Mouse (Mus musculus): ENCODE measurements at regions not wholly inside any gene's neighbourhood (a gene's known extent, or its start where the extent isn't known, plus 50 kb on each side); places are given as distances from the start of the nearest gene placed in this dataset.
"Not testable (repeated sequence)": the region's sequence is repeated elsewhere in the genome, so short reads cannot be mapped to it uniquely, and the experiment has no call there.

GRCm38 (mm10) chr1:152235212-152235792 lies 145.4 kb upstream of the 1700025G04Rik start:
- 0 out of 2 replicates have a peak, but pooled peaks cover 10% of the 10 kb centered on the region for H3K4me1 ChIP-seq
- no peak overlapping the region for H3K9ac ChIP-seq
- no peak overlapping the region for H3K4me3 ChIP-seq
- H3K4me2 ChIP-seq (replicated peaks): no peak overlapping the region
- H3K9me3 ChIP-seq: no peaks in the 10 kb centered on the region
- H3K27ac ChIP-seq: no peak overlapping the region
- no peaks in the 10 kb centered on the region for H3K27me3 ChIP-seq
- ATAC-seq (ENCODE audit: low FRiP score, low read depth): no peak
- no peaks in the 10 kb centered on the region for H3K36me3 ChIP-seq
- 65% methylated on average over 4 of the region's 4 CpGs for WGBS

- 0 out of 2 replicates have a peak, but pooled peaks cover 10% of the 10 kb centered on the region for H3K4me1 ChIP-seq
- H3K27me3 ChIP-seq: no peaks in the 10 kb centered on the region
- no peaks in the 10 kb centered on the region for H3K9me3 ChIP-seq
- no peak overlapping the region for H3K4me2 ChIP-seq (replicated peaks)
- no peak overlapping the region for H3K4me3 ChIP-seq
- ATAC-seq (ENCODE audit: low FRiP score, low read depth): no peak
- H3K27ac ChIP-seq: no peak overlapping the region
- H3K36me3 ChIP-seq: no peaks in the 10 kb centered on the region
- WGBS: 97% methylated on average over 2 of the region's 2 CpGs
- no peak overlapping the region for H3K9ac ChIP-seq
These were observed 144.8 kb upstream of the 1700025G04Rik start for GRCm38 (mm10) chr1:152234716-152235115.

GRCm38 (mm10) chr1:152231717-152232202 lies 141.8 kb upstream of the 1700025G04Rik start:
- 0 out of 2 replicates have a peak, but pooled peaks have one; percentile 19 for ATAC-seq (ENCODE audit: low FRiP score, low read depth)
- WGBS: 70% methylated on average over 11 of the region's 11 CpGs

GRCm38 (mm10) chr1:152229709-152230108 lies 139.8 kb upstream of the 1700025G04Rik start:
- Histone ChIP-seq H3K9ac (no peak overlapping the region), H3K27ac (no peak overlapping the region), H3K36me3 (no peaks in the 10 kb centered on the region), H3K4me3 (no peak overlapping the region), H3K9me3 (no peaks in the 10 kb centered on the region), H3K4me1 (0 out of 2 replicates have a peak, but pooled peaks cover 13% of the 10 kb centered on the region), H3K4me2 (replicated peaks) (no peak overlapping the region), H3K27me3 (no peaks in the 10 kb centered on the region)
- 83% methylated on average over 2 of the region's 2 CpGs for WGBS
- peak; percentile 34; the same call in 1 of the 2 replicates for ATAC-seq (ENCODE audit: low FRiP score, low read depth)

More at GRCm38 (mm10) chr1:152231717-152232202, 141.8 kb upstream of the 1700025G04Rik start:
- no peaks in the 10 kb centered on the region for H3K27me3 ChIP-seq
- H3K36me3 ChIP-seq: no peaks in the 10 kb centered on the region
- no peak overlapping the region for H3K9ac ChIP-seq
- H3K27ac ChIP-seq: no peak overlapping the region
- no peaks in the 10 kb centered on the region for H3K9me3 ChIP-seq
- H3K4me2 ChIP-seq (replicated peaks): no peak overlapping the region
- H3K4me3 ChIP-seq: no peak overlapping the region
- 0 out of 2 replicates have a peak, but pooled peaks cover 13% of the 10 kb centered on the region for H3K4me1 ChIP-seq

- ATAC-seq (ENCODE audit: low FRiP score, low read depth): no peak
- no peaks in the 10 kb centered on the region for H3K27me3 ChIP-seq
- no peak overlapping the region for H3K9ac ChIP-seq
- no peaks in the 10 kb centered on the region for H3K9me3 ChIP-seq
- WGBS: 91% methylated on average over 3 of the region's 3 CpGs
- no peak overlapping the region for H3K4me2 ChIP-seq (replicated peaks)
- peaks cover 3% of the 10 kb centered on the region; the same call in 1 of the 2 replicates for H3K4me1 ChIP-seq
- no peaks in the 10 kb centered on the region for H3K36me3 ChIP-seq
- no peak overlapping the region for H3K27ac ChIP-seq
- no peak overlapping the region for H3K4me3 ChIP-seq
These were observed 136.1 kb upstream of the 1700025G04Rik start for GRCm38 (mm10) chr1:152226049-152226448.

- 57% methylated on average over 1 of the region's 1 CpGs for WGBS
- H3K27ac ChIP-seq: no peak overlapping the region
- H3K4me1 ChIP-seq: no peaks in the 10 kb centered on the region; the same call in 1 of the 2 replicates
- H3K9me3 ChIP-seq: no peaks in the 10 kb centered on the region
- H3K9ac ChIP-seq: no peak overlapping the region
- no peaks in the 10 kb centered on the region for H3K36me3 ChIP-seq
- no peak overlapping the region for H3K4me3 ChIP-seq
- H3K27me3 ChIP-seq: no peaks in the 10 kb centered on the region
- ATAC-seq (ENCODE audit: low FRiP score, low read depth): peak; percentile 70
- no peak overlapping the region for H3K4me2 ChIP-seq (replicated peaks)
These were observed 133.7 kb upstream of the 1700025G04Rik start for GRCm38 (mm10) chr1:152223666-152224065.

- no peak overlapping the region for H3K4me3 ChIP-seq
- no peak overlapping the region for H3K9ac ChIP-seq
- H3K27ac ChIP-seq: no peak overlapping the region
- H3K36me3 ChIP-seq: no peaks in the 10 kb centered on the region
- no peak overlapping the region for H3K4me2 ChIP-seq (replicated peaks)
- no peaks in the 10 kb centered on the region for H3K9me3 ChIP-seq
- 80% methylated on average over 14 of the region's 14 CpGs for WGBS
- H3K4me1 ChIP-seq: peaks cover 5% of the 10 kb centered on the region
- ATAC-seq (ENCODE audit: low FRiP score, low read depth): no peak
- H3K27me3 ChIP-seq: no peaks in the 10 kb centered on the region
These were observed 131.1 kb upstream of the 1700025G04Rik start for GRCm38 (mm10) chr1:152220804-152221565.

- not testable (repeated sequence) for H3K9me3 ChIP-seq; H3K36me3 ChIP-seq; H3K4me3 ChIP-seq; H3K27me3 ChIP-seq; H3K4me2 ChIP-seq (replicated peaks); H3K4me1 ChIP-seq; H3K27ac ChIP-seq; H3K9ac ChIP-seq
- ATAC-seq (ENCODE audit: low FRiP score, low read depth): peak; percentile 30; the same call in 1 of the 2 replicates
- 51% methylated on average over 5 of the region's 5 CpGs for WGBS
These were observed 129.8 kb upstream of the 1700025G04Rik start for GRCm38 (mm10) chr1:152219752-152220151.

- Histone ChIP-seq H3K4me1 (peaks cover 5% of the 10 kb centered on the region), H3K9ac (no peak overlapping the region), H3K27me3 (no peaks in the 10 kb centered on the region), H3K27ac (no peak overlapping the region), H3K4me3 (no peak overlapping the region), H3K4me2 (replicated peaks) (no peak overlapping the region), H3K9me3 (no peaks in the 10 kb centered on the region), H3K36me3 (no peaks in the 10 kb centered on the region)
- ATAC-seq (ENCODE audit: low FRiP score, low read depth): no peak
- WGBS: 55% methylated on average over 4 of the region's 4 CpGs
These were observed 127.5 kb upstream of the 1700025G04Rik start for GRCm38 (mm10) chr1:152217404-152217803.

- Histone ChIP-seq H3K4me3 (no peak overlapping the region), H3K4me2 (replicated peaks) (no peak overlapping the region), H3K36me3 (no peaks in the 10 kb centered on the region), H3K4me1 (peaks cover 5% of the 10 kb centered on the region), H3K9me3 (no peaks in the 10 kb centered on the region), H3K27me3 (no peaks in the 10 kb centered on the region), H3K27ac (no peak overlapping the region), H3K9ac (no peak overlapping the region)
- no peak for ATAC-seq (ENCODE audit: low FRiP score, low read depth)
- 81% methylated on average over 2 of the region's 2 CpGs for WGBS
These were observed 124.5 kb upstream of the 1700025G04Rik start for GRCm38 (mm10) chr1:152214376-152214775.

- no peaks in the 10 kb centered on the region for H3K9me3 ChIP-seq
- H3K4me3 ChIP-seq: no peak overlapping the region
- peaks cover 4% of the 10 kb centered on the region; the same call in 1 of the 2 replicates for H3K4me1 ChIP-seq
- peak; percentile 93 for ATAC-seq (ENCODE audit: low FRiP score, low read depth)
- no peak overlapping the region for H3K27ac ChIP-seq
- 52% methylated on average over 2 of the region's 2 CpGs for WGBS
- no peak overlapping the region for H3K4me2 ChIP-seq (replicated peaks)
- no peaks in the 10 kb centered on the region for H3K36me3 ChIP-seq
- no peak overlapping the region for H3K9ac ChIP-seq
- no peaks in the 10 kb centered on the region for H3K27me3 ChIP-seq
These were observed 113.3 kb upstream of the 1700025G04Rik start for GRCm38 (mm10) chr1:152203187-152203586.

- 67% methylated on average over 6 of the region's 6 CpGs for WGBS
- H3K27me3 ChIP-seq: no peaks in the 10 kb centered on the region
- no peak overlapping the region for H3K4me2 ChIP-seq (replicated peaks)
- no peak overlapping the region for H3K9ac ChIP-seq
- no peaks in the 10 kb centered on the region for H3K36me3 ChIP-seq
- no peaks in the 10 kb centered on the region for H3K9me3 ChIP-seq
- ATAC-seq (ENCODE audit: low FRiP score, low read depth): no peak
- no peaks in the 10 kb centered on the region for H3K4me1 ChIP-seq
- no peak overlapping the region for H3K27ac ChIP-seq
- no peak overlapping the region for H3K4me3 ChIP-seq
These were observed 98.8 kb upstream of the 1700025G04Rik start for GRCm38 (mm10) chr1:152188700-152189099.

All from limb, embryonic 13.5 days (tissue).